Mouse (Mus musculus) v-Abl transformed pro-B cells (cell line): ENCODE data around the gene Ube2s.

Experiments used
- in situ Hi-C, 2 experiments: fragments of 400-800 bp; cut with MboI; formaldehyde crosslinking; loops; one replicate each; pipeline ENCODE4 v1.15.1; 2025; ENCODE audit not compliant: unreplicated experiment in 2 of 2

Gene Ube2s

DNA sequence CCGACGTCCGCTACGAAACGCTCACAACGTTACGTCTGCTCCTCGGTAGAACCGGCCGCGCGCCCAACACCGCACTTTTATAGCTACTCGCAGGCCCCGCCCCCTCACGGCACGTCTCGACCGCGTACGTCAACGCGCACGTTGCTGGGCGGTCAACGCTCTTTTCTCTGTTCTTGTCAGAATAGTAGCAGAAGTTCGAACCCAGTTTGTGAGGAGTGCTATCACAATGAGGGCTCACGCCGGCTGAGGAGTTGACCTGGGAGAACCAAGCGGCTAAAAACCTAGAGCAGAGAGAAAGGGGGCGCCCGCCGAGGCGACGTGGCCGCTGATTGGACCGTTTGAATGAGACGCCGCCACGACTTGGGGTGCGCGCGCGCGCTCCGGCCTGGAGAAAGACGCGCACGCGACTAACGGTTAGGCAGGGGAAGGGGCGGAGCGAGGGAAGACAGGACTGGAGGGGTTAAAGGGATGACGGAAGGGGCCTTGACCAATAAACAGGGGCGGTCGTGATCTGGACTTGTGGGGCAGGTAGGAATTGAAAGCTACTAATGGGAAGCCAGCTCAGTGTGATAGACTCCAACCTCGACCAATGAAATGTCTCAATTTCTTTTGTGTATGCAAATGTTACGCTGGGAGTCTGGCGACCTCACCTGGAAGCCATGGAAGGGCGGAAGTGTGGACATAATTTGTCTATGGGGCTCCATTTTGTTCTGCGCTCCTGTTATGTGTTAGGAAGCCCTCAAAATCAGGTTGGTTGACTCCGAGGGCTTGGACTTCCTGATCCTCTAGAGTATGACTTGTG is at the start of gene Ube2s:
TSS of gene Ube2s (minus strand) at position 288 of the 802 bp plus-strand sequence.
- in situ Hi-C loops = loop anchor here (5.0 to 25.0 kb wide), 4 partner anchors 55 to 675 kb away; partner anchors contain the start of genes Leng8 (in 2 of the 2) and Zfp628 (in 1 of the 2)

DNA sequence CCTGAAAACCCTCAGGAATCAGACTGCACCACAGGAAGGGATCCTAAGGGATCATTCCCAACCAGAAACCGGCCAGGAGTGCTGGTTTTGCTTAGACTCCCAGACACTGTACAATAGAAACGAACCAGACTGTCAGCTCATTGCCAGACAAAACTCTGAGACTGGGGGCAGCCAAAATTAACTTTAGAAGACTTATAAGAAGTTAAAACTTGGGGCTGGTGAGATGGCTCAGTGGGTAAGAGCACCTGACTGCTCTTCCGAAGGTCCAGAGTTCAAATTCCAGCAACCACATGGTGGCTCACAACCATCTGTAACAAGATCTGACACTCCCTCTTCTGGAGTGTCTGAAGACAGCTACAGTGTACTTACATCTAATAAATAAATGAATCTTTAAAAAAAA is 48.5 kb upstream of the Ube2s start:
- in situ Hi-C loops = loop anchor here in 1 of 2 experiments (5.0 to 10.0 kb wide), 2 partner anchors 81 to 306 kb away; no protein-coding TSS in a partner anchor

DNA sequence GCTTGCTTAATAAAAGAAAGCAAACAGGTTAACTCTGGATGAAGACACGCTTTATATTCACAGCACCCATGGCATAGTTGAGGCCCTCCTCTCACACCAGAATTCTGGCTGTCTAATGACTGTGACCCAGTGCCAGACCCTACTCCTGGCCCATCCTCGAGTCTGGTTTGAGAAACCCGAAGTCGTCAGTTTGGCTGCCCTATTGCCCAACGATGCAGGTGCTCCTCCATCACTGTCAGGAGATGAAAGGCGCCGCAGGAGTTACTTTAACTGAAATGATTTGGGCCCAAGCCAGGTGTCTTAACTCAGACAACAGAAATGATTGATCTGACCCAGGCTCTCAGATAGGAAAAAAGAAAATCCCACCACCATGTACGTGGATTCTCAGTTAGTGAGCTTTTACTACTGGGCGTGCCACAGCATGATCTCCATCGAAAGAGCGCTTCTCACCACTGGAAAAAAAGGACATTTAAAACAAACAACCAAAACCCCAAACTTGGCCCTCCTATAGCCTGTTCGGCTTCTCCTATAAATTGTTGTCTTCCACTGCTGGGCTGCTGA is 47.1 kb upstream of the Ube2s start:
- in situ Hi-C loops = no loop called here

DNA sequence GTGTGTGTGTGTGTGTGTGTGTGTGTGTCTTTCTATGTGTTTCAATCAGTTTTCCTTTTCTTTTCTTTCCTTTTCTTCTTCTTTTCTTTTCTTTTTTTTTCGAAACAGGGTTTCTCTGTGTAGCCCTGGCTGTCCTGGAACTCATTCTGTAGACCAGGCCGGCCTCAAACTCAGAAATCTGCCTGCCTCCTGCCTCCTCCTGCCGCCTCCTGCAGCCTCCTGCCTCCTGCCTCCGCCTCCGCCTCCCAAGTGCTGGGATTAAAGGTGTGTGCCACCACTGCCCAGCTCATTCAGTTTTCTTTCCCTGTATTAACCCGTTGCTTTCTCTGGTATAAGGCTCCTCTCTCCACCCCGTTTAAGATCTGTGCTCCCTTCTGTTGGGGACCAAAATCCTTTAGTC is 44.9 kb upstream of the Ube2s start:
- in situ Hi-C loops = no loop called here

DNA sequence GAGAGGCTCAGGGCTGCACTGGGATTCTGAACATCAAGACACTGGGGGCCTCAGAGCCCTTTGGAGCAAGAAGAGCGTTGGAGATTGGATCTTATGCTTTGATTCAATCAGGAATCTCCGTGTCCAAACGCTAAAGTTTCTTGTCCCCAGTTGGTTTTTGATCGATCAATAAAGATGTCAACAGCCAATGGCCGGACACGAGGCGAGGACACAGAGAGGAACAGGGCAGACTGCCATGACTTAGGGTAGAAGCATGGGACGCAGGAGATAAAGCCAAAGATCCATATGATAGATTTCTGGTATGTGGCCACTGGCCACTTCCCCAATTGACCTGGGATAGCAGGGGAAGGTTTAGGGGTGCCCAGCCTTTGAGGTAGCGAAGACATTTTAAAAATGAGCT is 44.1 kb upstream of the Ube2s start:
- in situ Hi-C loops = no loop called here

DNA sequence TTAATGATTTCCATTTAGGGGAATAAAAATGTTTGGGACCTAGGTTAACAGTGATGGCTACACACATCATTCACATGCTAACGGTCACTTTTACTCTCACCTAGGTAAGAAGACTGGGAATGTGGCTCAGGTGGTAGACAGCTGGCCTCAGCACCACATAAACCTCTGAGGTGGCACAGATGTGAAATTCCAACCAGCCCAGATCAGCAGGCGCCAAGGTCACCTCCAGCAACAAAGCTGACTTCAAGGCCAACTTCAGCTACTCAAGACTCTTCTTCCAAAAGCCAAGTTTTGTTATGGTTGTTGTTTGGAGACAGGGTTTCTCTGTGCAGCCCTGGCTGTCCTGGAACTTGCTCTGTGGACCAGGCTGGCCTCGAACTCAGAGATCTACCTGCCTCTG is 41.2 kb upstream of the Ube2s start:
- in situ Hi-C loops = no loop called here

DNA sequence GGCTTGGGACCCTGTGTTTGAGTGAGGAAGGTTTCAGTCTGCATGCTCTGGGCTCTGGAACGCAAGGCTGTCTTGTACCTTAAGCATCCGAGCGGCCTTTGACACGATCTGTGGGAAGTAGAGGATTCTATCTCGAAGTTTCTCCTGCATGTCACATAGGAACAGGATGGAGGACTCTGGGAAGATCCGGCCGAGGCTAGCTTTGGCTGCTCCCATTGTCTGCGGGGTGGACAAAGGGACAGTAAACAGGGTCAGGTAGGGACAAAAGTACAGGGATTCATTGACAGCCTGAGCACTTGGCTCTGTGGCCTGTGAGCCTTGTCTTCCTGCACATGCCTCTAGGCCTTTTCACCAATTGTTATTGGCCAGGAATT is 38.9 kb upstream of the Ube2s start:
- in situ Hi-C loops = no loop called here

DNA sequence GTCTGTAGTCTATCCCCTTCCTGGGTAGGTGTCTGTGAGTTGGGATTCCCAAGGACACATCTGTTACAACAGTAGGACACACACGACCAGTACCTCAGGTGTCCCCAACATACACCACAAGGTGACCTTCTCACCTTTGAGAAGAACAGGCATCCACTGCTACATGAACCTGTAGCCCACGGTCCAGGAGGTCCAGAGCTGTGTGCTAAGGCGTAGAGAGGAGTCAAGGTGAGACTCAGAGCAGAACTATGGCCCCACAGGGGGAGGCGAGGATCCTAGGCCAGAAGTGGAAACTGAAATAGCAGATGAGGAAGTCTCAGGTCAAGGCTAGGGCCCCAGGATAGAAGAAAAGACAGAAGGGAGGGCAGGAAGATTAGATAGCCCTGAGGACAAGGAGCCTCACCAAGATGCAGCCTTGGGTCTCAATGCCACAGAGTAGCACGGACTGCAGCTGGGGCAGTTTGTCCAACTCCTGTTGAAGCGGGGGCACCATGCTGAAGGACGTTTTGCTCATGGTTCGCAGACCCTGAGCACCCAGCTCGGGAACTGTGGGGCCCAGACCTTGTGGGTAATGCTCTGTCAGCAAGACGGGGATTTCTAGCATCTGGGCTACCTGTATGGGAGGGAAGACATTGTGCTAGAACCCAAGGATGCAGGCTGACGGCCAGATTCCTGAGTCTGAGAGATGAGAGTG is 38.4 kb upstream of the Ube2s start:
- in situ Hi-C loops = no loop called here

DNA sequence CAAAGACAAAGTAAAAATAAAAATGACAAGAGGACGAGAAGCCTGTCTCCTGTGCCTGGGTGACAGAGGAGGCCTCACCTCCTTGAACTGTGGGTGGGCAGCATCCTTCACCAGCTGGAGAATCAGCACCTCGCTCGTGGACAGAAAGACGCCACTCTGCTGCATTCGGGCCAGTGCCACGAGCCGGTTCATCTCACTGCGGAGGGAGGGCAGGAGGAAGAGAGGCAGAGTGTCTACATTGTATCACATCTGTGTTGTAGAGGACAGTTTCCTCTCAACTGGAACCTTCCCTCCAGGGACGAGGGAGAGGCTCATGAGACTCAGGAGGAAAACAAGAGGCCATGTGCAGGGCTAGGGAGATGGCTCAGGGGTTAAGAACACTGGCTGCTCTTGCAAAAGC is 37.0 kb upstream of the Ube2s start:
- in situ Hi-C loops = loop anchor here in 1 of 2 experiments (25.0 kb wide), 1 partner anchor 438 kb away; no protein-coding TSS in a partner anchor

DNA sequence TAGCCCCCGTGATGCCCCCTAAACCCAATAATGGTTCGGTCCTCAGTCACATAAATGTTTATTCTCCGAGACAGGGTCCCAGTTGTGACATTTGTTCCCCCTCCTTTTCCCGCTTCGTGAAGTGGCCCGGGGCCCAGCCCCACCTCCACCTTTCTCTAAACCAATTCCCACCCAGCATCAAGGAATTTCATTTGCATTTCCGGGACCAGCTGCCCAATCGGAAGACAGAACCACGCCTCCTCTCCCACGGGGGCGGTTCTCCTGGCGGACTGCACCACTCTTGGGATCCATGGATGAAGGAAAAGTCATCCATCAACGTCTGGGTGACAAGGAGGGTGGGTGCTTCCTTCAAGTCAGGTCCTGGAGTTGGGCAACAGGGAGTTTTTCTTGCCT is 32.5 kb upstream of the Ube2s start:
- in situ Hi-C loops = loop anchor here in 1 of 2 experiments (25.0 kb wide), 1 partner anchor 442 kb away; no protein-coding TSS in a partner anchor

DNA sequence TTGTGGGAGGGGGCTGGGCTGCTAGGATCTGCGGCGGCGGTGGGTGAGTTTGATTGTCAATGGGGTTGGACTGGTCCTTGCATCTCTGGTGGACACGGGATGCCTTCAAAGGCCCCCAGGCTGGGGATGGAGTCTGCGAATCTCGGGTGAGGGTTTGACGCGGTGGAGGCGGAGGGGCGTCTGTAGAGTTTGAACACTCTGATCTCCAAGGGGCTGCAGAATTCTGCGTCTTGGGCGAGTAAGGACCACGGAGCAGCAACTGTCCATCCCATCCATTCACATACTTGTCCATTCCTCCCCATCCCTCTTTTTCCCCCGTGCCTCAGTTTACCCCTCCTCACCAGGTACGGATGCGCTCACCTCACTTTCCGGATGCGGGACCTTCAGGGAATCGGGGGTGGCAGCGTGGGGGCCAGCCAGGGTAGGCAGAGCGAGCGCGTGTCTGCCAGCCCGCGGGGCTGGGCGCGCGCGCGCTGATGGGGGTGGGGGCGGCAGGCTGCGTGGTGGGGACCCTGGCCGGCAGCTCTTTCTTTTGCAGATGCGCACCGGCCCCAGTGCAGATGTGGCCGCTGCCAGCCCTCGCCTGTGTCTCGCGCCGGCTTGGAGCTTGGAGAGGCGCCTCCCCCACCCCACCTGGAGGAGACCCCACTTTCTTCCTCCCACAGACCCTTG is 32.0 kb upstream of the Ube2s start, which contains the start of gene Shisa7:
TSS of gene Shisa7 (minus strand) at position 452 of the 672 bp plus-strand sequence.
- in situ Hi-C loops = loop anchor here in 1 of 2 experiments (25.0 kb wide), 1 partner anchor 443 kb away; no protein-coding TSS in a partner anchor

DNA sequence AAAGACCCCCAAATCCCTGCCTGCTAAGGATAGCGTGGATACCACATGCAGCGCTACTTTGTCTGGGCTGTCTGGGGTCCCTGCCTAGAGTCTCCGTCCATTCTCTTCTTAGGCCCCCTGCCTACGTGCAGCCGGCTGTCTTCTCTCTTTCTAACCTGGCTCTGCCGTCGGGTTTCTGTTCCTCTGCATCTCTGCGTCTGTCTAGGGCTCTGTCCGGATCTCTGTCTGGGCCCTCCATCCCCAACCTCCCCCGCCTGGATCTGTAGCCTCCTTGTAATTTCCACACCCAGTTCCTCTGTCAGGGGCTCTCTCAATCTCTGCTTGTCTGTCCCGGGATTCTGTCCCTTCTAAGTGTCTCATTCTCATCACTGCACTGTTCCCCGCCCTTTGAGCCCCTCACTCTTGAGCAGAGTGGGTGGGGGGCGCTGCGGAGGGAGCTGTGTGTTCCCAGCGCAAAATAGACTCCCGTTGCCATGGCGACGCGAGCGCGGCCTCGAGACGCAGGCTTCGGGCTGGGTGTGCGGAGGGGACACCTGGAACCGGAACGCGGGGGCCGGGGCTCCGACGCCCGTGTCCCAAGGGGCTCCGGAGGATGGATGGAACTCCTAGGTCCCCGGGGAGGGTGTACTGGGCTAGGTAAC is 31.3 kb upstream of the Ube2s start:
- in situ Hi-C loops = loop anchor here in 1 of 2 experiments (25.0 kb wide), 1 partner anchor 444 kb away; no protein-coding TSS in a partner anchor

DNA sequence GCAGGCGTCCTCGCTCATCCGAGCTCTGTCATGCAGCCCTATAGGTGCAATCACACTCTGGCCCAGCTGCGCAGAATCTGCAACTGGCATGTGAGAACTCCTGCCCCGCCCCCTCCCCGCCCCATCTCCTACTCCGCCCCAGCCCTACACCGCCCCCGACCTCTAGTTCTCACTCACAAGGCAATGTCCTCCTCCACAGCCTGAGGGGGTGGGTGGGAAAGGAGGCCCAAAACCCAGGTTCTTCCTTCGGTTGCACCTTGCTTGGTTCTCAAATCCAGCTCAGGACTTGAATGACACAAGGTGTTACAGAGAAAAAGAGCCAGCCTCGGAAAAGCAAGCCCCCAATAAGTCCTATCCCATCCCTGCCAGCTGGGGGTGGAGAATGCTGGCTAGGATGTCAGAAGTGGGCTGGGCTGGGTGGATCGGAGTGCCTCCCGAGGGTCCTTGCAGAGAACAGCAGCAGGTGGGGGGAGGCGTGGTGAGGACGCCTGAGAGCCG is 30.3 kb upstream of the Ube2s start:
- in situ Hi-C loops = loop anchor here in 1 of 2 experiments (25.0 kb wide), 1 partner anchor 445 kb away; no protein-coding TSS in a partner anchor

DNA sequence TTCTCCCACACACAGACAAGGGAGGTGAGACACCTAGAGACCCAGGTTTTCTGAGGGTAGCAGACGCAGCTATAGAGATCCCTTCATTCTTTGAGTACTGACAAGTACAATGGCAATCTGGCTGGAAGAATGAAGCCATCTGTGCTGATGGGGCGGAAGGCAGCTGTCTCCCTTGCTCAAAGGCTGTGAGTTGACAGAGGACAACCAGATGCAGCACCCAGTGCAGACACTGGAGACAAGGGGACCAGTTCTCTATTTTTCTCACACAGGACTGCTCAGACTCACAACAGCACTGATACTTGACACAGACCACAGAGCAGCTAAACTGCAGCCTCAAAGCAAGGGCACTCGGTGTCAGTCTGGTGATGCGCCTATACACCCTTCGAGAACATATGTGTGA is 29.7 kb upstream of the Ube2s start:
- in situ Hi-C loops = loop anchor here in 1 of 2 experiments (25.0 kb wide), 1 partner anchor 445 kb away; no protein-coding TSS in a partner anchor

DNA sequence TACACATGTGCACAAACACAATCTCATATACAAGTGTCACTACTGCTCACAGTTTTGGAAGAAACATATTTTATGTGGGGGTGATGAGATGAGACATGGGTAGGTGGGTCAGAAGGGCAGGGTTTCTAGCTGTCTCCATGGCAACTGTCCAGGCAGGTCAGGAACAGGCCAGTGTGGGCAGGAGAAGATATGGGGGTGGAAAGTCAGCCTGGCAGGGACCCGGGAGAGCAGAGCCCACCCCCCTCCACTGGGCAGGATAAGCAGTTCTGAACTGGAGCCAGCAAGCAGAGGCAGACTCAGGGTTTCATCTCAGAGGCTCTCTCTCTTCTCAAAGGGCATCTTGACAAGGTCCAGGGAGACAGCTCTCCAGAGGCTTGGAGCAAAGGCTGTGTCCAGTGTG is 25.2 kb upstream of the Ube2s start:
- in situ Hi-C loops = loop anchor here in 1 of 2 experiments (25.0 kb wide), 1 partner anchor 450 kb away; no protein-coding TSS in a partner anchor

DNA sequence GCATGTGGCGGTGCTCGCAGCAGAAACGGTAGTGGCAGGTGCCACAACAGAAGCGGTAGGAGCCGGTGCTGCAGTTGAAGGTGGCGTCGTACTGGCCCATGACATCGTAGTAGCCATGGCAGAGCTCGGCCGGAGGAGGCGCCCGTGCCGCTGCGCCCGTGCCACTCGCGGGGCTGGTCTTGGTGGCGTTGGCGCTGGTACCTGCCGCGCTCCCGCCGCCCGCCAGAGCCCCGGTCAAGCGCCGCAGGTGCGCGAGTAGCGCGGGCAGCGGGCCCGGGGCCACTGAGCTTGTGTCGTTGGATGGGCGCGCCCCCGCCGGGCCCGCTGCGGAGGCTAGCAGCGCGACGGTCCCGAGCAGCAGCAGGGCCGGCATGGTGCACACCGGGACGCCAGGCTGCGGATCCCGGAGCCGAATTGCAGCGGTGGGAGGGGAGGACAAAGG is 24.0 kb upstream of the Ube2s start:
- in situ Hi-C loops = loop anchor here in 1 of 2 experiments (25.0 kb wide), 1 partner anchor 451 kb away; no protein-coding TSS in a partner anchor

DNA sequence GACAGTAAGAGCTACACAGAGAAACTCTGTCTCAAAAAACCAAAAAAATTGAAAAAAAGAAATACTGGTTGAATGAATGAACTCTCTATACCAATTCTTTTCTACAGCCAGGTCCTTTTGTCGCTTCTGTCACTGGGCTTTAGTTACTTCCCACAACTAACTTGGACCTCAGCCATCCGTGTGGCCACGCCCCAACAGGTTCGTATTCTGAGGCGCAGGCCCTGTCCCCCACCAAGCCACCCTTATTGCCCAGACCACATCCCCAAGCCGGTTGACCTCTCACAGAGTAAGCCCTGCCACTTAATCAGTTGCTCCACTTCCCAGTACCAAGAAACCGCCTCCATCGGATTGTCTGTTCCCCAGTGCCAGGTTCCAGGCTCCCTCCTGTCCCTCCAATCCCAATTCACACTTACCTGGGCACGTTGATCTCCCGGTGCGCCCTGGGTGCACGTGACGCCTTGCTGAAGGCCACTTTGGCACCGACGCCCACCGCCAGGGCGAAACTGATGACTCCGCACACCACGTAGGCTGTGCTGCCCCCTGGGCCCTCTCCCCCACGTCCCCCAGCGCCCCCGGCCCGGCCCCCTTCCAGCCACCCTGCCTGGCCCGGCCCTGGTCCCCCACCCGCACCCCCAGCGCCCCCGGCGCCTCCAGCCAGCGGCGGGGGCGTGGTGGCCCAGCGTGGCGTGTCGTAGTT is 23.4 kb upstream of the Ube2s start:
- in situ Hi-C loops = loop anchor here in 1 of 2 experiments (25.0 kb wide), 1 partner anchor 452 kb away; no protein-coding TSS in a partner anchor

DNA sequence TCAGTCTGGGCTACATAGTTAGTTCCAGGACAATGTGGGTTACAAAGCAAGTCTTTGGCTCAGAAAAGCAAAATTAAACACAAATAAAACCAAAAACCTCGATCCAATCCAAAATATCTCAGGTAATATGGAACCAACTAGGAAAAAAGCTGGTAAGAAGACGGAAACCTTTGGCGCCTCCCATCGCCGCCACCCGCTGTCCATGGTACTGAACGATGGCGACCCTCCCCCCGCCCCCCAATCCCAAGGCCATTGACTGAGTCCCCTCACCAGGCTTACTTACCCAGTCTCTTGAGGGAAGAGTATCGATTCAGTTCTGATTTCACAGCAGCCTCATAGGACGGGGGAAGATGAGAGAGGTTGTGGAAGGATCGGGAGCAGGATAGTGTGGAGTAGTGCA is 18.1 kb upstream of the Ube2s start:
- in situ Hi-C loops = loop anchor here in 1 of 2 experiments (25.0 kb wide), 1 partner anchor 457 kb away; no protein-coding TSS in a partner anchor

DNA sequence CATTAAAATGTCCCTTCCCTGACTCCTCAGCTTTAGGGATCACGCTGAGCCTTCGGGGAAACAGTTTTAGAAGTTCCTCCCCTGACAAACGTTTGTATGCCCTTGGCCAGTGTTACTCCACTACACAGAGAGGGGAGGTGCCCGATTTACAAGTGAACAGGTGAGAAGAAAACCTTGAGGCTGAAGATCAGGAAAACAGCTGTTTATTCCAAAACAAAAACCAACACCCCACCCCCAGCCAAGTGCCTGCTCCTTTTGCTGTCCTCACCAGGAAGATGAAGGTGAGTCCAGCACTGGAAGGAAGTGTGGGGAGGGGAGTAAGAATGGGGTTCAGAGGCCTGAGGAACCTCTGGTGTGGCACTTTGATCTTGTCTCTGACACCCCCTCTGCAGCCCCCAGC is 13.0 kb upstream of the Ube2s start:
- in situ Hi-C loops = loop anchor here in 1 of 2 experiments (25.0 kb wide), 1 partner anchor 462 kb away; no protein-coding TSS in a partner anchor
